Comparison of ENCODE assay signal across 27 mouse cellular contexts in genomic region chr5:52230466-52230865, GRCm38 (mm10). TPM values are rescaled to one million over a fixed set of nuclear protein-coding genes. Genes with fewer than 3 reads are reported as not detected.
DNase-seq lines count a peak whose midpoint lies in the region; ATAC-seq and TF ChIP-seq lines count a peak whose summit lies in the region.
"Had no signal": no experiment of that assay in that cellular context is flagged by ENCODE, and none has a peak within 500 bp of the region (broad histone marks: within the 10 kb centered on the region; RNA-seq: fewer than 3 reads in every experiment).

No protein-coding gene starts in this region.

- CTCF ChIA-PET in Patski (lab: Charles Lee), result no interaction called here

- no peak for TF ChIP-seq CTCF in Patski (IDR thresholded peaks at IDR 0.05)

- H3K27me3 ChIP-seq in megakaryocyte, embryonic 14.5 days (replicated peaks), result no peaks in the 10 kb centered on the region
- peaks cover 3% of the 10 kb centered on the region for H3K27me3 ChIP-seq in Patski
- H3K27me3 ChIP-seq: CH12.LX; embryonic facial prominence, embryonic 13.5 days; embryonic facial prominence, embryonic 15.5 days; forebrain, embryonic 12.5 days had no signal

- DNase-seq in frontal cortex, adult 2 months (ENCODE audit: extremely low spot score in 1 of 2, low spot score in 1 of 2), result no peak
- peak; percentile 34 for DNase-seq in Patski (ENCODE audit: low read depth, low spot score)
- no peak for DNase-seq in right cerebral cortex, adult 2 months (ENCODE audit: low spot score in 2 of 2)
- DNase-seq in thymus, postnatal 36 days, result no peak
- DNase-seq: adrenal gland, adult 2 months; adrenal gland, postnatal 10 days; adrenal gland, postnatal 25 days; B cell, adult 2 months; cerebellum, adult 18-20 months; cerebellum, adult 8-10 months; cerebellum, adult 9-11 months; cerebellum, postnatal 14 days; cerebellum, postnatal 36 days; embryo, embryonic 11 days had no signal

- in situ Hi-C loops in Patski (cut with MboI; ENCODE audit: low pct_unique_long_range_greater_than_20kb), result no loop called here

- POLR2A ChIA-PET in Patski (lab: Charles Lee), result interaction anchor here (0.7 kb wide), 1 partner anchor 39 kb away, joined by 3 read pairs; no protein-coding TSS in a partner anchor

- peaks cover 28% of the 10 kb centered on the region for H3K9me3 ChIP-seq in megakaryocyte, embryonic 14.5 days
- H3K9me3 ChIP-seq: embryonic facial prominence, embryonic 13.5 days; embryonic facial prominence, embryonic 15.5 days; forebrain, embryonic 10.5 days had no signal

- peak; percentile 41; the same call in 1 of the 2 replicates for ATAC-seq in frontal cortex, adult (ENCODE audit: low TSS enrichment)
- no peak for ATAC-seq in megakaryocyte, adult 5-6 weeks (ENCODE audit: poor library complexity, severe bottlenecking)
- peak; percentile 85 for ATAC-seq in Patski
- ATAC-seq: CD4-positive, CD25-positive, alpha-beta regulatory T cell, adult 4 months; forebrain, embryonic 14.5 days; forebrain, embryonic 16.5 days had no signal

- H3K4me1 ChIP-seq in megakaryocyte, embryonic 14.5 days, result no peaks in the 10 kb centered on the region
- H3K4me1 ChIP-seq: forebrain, embryonic 10.5 days had no signal

- H3K4me3 ChIP-seq in megakaryocyte, embryonic 14.5 days (replicated peaks), result peak overlapping the region; percentile 56
- H3K4me3 ChIP-seq: embryonic facial prominence, embryonic 13.5 days; embryonic facial prominence, embryonic 15.5 days; erythroblast, embryonic 14.5 days; forebrain, embryonic 10.5 days; forebrain, embryonic 12.5 days had no signal

- no peaks in the 10 kb centered on the region for H3K36me3 ChIP-seq in megakaryocyte, embryonic 14.5 days (replicated peaks; ENCODE audit: low read length)
- H3K36me3 ChIP-seq: embryonic facial prominence, embryonic 13.5 days; embryonic facial prominence, embryonic 15.5 days; forebrain, embryonic 10.5 days; forebrain, embryonic 12.5 days; G1E had no signal

RNA-seq across cellular contexts. Expression of gene Dhx15, which starts 40.2 kb away (rescaled TPM):
- polyA plus RNA-seq in frontal cortex, adult 2 months (2012; rRNA removed), result 92.1 and 98.2 TPM in 2 replicates
- polyA plus RNA-seq in megakaryocyte, embryonic 14.5 days (2012; ENCODE audit: insufficient read depth, low replicate concordance), result 19.9 and 28.9 TPM in 2 replicates
- total RNA-seq in megakaryocyte, adult 5-6 weeks (2015), result 191 and 207 TPM in 2 replicates
- total RNA-seq in megakaryocyte, adult 5-6 weeks (2017), result 222 and 230 TPM in 2 replicates
- polyA plus RNA-seq in Patski (2021), result 161 TPM
